Mouse (Mus musculus) spleen, postnatal 14 days (tissue): ENCODE data around the gene Gm266.

Experiments used
- DNase-seq, 2 experiments: peaks; one replicate each; pipeline ENCODE4 v3.0.0; 2021 to 2022; ENCODE audit warnings: low spot score in 2 of 2

Gene Gm266

GRCm38 (mm10) chr12:111436640-111437039 lies 49.0 kb downstream of the Gm266 start:
- DNase-seq = no peak

GRCm38 (mm10) chr12:111436170-111436569 lies 49.5 kb downstream of the Gm266 start:
- no peak for DNase-seq

- no peak for DNase-seq
Observed at GRCm38 (mm10) chr12:111434745-111435327, 50.8 kb downstream of the Gm266 start.
